Mouse (Mus musculus): Measurements from ENCODE around the gene Gmpr.
"Not testable (repeated sequence)": the region's sequence is repeated elsewhere in the genome, so short reads cannot be mapped to it uniquely, and the experiment has no call there.

The Gmpr gene

GRCm38 (mm10) chr13:45507274-45508229, at the start of gene Gmpr:
Gmpr (plus strand) TSS chr13:45507444.
- DNase-seq (ENCODE audit: low spot score), result peak; percentile 87

GRCm38 (mm10) chr13:45457459-45457858, 49.8 kb upstream of the Gmpr start:
- DNase-seq (ENCODE audit: low spot score), result no peak

DNA sequence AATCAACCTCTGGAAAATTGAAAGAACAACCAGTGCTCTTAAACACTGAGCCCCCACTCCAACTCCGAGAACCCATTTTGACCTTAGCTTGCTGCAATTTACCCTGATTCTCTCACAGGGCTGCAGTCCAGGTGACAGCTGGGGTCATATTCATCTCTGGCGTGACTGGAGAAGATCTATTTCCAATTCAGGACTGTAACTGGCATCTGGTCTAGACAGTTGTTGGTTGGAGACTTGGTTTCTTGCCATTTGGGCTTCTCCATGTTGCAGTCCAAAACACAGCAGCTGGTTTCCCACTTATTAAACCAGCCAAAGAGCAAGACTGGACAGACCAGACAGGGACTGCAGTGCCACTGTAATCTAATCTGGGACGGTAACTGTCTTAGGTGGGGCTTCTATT, 47.1 kb upstream of the Gmpr start:
- no peak for DNase-seq (ENCODE audit: low spot score)

GRCm38 (mm10) chr13:45461370-45461958, 45.8 kb upstream of the Gmpr start:
- DNase-seq (ENCODE audit: low spot score), result no peak

DNA sequence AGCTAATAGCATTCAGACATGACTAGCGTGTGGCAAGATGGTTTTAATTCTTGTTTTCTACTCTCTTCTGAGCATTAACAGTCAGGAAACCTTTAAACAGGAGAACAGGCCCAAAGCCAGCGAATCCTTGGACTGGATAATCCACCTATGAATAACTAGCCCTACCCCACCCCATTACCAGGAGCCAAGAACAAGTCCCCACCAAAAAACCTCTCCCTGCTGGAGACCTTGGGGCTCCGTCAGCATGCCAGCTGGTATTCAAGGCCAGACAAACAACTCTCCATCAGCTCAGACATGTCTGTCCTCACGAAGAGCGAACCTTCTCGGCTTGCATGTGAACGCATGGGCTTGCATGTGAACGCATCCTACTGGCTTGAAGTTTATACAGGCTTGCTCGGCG, 41.6 kb upstream of the Gmpr start:
- DNase-seq (ENCODE audit: low spot score), result no peak

DNA sequence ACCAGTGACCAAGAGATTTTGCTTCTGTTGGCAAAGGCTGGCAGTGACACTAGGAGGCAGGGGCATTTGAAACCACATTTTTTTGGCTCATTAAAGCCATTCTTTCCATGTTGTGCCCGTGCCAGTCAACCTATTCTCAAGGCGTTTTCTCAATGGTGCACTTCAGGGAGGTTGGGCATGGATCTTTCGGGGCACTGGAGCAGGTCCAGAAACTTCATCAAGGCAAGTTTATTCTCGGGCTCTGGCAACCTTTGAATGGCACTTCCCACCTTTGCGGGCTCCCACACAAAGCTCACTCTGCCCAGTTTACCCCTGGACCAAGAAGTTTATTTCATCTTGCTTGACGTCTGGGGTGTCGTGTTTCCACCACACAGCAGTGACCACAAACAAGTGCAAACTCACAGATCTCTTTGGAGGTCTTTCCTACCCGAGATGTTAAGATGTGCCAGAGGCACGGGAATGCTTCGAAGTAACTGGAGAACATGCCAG, 41.2 kb upstream of the Gmpr start:
- no peak for DNase-seq (ENCODE audit: low spot score)

- DNase-seq (ENCODE audit: low spot score), result no peak
Measured at GRCm38 (mm10) chr13:45468751-45469150, 38.5 kb upstream of the Gmpr start.

DNA sequence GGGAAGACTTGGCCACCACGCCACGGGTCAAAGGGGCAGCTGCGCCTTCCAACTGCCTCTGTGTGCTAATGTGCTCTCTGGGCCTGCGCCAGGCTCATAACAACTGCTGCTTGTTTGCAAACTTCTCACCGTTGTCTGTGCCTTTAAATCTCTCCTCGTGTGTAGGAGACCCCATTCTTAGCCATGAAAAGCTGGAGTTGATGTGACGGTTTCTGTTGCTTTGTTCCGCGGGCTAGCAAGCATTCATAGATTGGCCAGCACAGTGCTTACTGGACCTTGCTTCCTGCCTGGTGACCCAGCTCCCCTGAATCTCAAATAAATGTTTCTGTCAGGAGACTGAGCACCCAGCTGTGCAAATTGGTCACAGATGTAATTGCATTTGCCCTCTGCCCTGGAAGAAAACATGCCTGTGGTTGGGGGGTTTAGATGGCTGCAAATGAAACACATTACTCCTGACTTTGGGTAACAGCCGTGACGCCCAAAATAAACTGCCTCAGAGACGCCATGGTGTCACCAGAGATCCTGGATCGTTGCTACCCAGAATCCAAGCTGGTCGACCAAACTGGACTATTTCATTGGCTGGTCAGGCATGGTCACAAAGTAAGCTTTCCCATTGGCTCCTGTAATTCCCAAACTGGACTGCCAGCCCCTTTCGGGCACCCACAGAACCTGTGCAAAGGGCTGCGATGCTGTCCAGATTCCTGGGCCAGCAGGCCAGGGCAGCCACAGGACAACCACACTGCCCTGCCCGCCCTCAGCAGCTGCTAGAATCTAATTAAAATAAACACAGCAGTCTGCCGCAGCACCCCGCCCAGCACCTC, 37.6 kb upstream of the Gmpr start:
- DNase-seq (ENCODE audit: low spot score), result no peak

- no peak for DNase-seq (ENCODE audit: low spot score)
Measured at GRCm38 (mm10) chr13:45473311-45473710, 33.9 kb upstream of the Gmpr start.

- no peak for DNase-seq (ENCODE audit: low spot score)
Measured at GRCm38 (mm10) chr13:45475297-45475696, 31.9 kb upstream of the Gmpr start.

GRCm38 (mm10) chr13:45477183-45477582, 30.1 kb upstream of the Gmpr start:
- DNase-seq (ENCODE audit: low spot score), result peak; percentile 85

DNA sequence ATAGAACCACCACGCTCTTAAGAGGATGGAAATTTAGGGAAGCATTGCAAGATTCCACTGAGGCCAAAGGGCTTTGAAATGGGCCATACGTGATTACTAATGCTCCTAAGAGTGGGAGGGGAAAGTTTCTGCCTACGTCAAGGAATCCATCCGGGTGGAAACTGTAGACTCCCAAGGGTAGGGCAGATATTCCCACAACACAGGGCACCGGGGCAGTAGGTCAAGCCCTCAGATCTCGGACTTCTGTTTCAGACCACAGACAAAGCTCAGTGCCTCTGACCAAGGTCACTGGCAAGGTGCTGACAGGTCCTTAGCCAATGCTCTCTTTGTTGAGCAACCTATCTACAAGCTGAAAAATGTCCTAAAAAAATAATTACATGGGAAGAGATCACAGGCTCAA, 27.3 kb upstream of the Gmpr start:
- no peak for DNase-seq (ENCODE audit: low spot score)

- no peak for DNase-seq (ENCODE audit: low spot score)
Measured at GRCm38 (mm10) chr13:45483215-45483614, 24.0 kb upstream of the Gmpr start.

DNA sequence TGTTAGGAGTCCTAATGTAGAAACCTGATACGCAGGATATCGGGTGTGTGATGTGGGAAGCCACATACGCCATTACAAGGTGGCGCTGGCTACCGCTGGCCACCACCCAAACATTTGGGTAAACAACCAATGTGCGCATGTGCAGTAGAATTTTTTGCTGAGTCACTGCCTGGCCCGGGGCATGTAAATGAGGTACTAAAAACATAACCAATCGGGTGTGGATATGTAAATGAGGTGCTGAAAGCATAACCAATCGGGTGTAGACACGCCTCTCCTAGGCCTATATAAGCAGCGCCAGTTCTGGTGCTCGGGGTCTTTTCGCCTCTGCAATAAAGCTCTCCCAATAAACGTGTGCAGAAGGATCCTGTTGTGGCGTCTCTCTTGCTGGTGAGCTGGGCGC, 23.3 kb upstream of the Gmpr start:
- not testable (repeated sequence) for DNase-seq (ENCODE audit: low spot score)

- no peak for DNase-seq (ENCODE audit: low spot score)
Measured at GRCm38 (mm10) chr13:45485602-45486001, 21.6 kb upstream of the Gmpr start.

GRCm38 (mm10) chr13:45486598-45486997, 20.6 kb upstream of the Gmpr start:
- DNase-seq (ENCODE audit: low spot score), result no peak

GRCm38 (mm10) chr13:45491991-45492732, 15.1 kb upstream of the Gmpr start:
- no peak for DNase-seq (ENCODE audit: low spot score)

- no peak for DNase-seq (ENCODE audit: low spot score)
Measured at GRCm38 (mm10) chr13:45493846-45494245, 13.4 kb upstream of the Gmpr start.

GRCm38 (mm10) chr13:45498623-45499022, 8.6 kb upstream of the Gmpr start:
- no peak for DNase-seq (ENCODE audit: low spot score)

GRCm38 (mm10) chr13:45499391-45499790, 7.9 kb upstream of the Gmpr start:
- no peak for DNase-seq (ENCODE audit: low spot score)

- DNase-seq (ENCODE audit: low spot score), result no peak
Measured at GRCm38 (mm10) chr13:45499906-45500305, 7.3 kb upstream of the Gmpr start.

DNA sequence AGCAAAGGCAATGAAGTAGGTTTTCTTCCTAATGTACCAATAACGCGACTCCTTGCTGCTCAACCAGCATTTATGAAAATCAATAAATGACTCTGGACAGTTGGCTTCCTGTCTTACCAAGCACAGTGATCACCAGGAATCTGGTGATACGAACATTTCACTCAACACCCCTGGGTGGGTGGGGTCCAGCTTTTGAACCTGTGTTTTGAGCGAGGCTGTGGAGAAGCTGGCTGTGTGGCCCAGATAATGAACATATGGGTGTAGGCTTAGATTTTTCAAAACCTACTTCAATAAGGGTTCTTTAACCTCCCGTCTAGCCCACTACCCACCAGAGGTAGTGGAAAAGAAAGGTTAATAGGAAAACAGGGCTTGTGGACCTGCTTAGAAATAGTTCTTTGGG, 4.5 kb upstream of the Gmpr start:
- DNase-seq (ENCODE audit: low spot score), result no peak
